Mouse (Mus musculus): ENCODE results near the gene Bcl2l11. TPM values are rescaled to one million over a fixed set of nuclear protein-coding genes. Genes with fewer than 3 reads are reported as not detected.

Gene Bcl2l11
- polyA plus RNA-seq, 1 experiment from 2014 or later = 36.8 TPM

DNA sequence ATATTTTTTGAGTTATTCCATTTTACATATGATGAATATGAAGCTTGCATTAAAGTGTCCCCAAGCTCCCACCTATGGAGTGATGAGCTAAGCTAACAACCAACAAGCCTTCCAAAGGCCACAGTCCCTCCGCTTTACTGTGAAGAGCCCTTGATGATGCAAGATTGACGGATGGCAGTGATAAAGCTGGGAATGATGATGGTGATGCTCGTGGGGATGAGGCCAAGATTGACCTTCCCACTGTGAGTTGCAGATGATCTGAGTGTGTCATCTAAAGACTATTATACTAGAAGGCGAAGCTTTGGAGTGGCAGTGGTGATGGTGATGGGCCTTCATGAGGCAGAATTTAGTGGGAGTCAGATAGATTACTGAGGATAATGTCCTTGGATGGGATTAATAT lies 56.9 kb downstream of the Bcl2l11 start:
- Histone ChIP-seq H3K27ac (no peak overlapping the region), H3K79me2 (ENCODE audit: inconsistent target) (no peaks in the 10 kb centered on the region), H3K4me3 (ENCODE audit: inconsistent target) (no peak overlapping the region), H3K36me3 (ENCODE audit: inconsistent target) (no peaks in the 10 kb centered on the region)
- 98% methylated on average over 4 of the region's 4 CpGs for WGBS (ENCODE audit: missing documents)

GRCm38 (mm10) chr2:128183762-128184161 lies 57.9 kb downstream of the Bcl2l11 start:
- no CpG with 5 or more reads among the region's 4 CpGs for WGBS (ENCODE audit: missing documents)
- Histone ChIP-seq H3K27ac (no peak overlapping the region), H3K4me3 (ENCODE audit: inconsistent target) (no peak overlapping the region), H3K36me3 (ENCODE audit: inconsistent target) (no peaks in the 10 kb centered on the region), H3K79me2 (ENCODE audit: inconsistent target) (no peaks in the 10 kb centered on the region)

- Histone ChIP-seq H3K36me3 (ENCODE audit: inconsistent target) (no peaks in the 10 kb centered on the region), H3K27ac (no peak overlapping the region), H3K4me3 (ENCODE audit: inconsistent target) (no peak overlapping the region), H3K79me2 (ENCODE audit: inconsistent target) (no peaks in the 10 kb centered on the region)
- WGBS (ENCODE audit: missing documents) = 54% methylated on average over 4 of the region's 4 CpGs
Measured at GRCm38 (mm10) chr2:128185942-128186341, 60.1 kb downstream of the Bcl2l11 start.

DNA sequence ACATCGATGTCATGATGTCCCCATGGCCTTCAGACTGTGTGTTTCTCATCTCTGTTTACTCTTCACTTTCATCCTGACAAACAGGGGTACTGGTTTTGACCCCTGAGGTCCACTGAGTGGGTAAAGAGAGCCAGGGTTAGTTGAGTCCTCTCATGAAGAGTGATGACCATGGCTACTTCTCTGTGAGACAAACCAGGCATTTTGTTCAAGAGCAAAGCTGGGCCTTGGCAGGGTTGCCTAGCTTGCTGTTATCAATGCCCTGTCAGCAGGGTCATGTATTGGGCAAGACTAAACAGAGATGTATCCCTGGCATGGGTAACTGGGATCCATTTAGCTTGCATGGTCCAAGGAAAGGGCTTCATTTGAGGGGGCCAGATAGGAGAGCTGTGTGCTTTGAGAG lies 61.4 kb downstream of the Bcl2l11 start:
- Histone ChIP-seq H3K79me2 (ENCODE audit: inconsistent target) (no peaks in the 10 kb centered on the region), H3K27ac (no peak overlapping the region), H3K36me3 (ENCODE audit: inconsistent target) (no peaks in the 10 kb centered on the region), H3K4me3 (ENCODE audit: inconsistent target) (no peak overlapping the region)
- WGBS (ENCODE audit: missing documents) = 100% methylated on average over 1 of the region's 1 CpGs

DNA sequence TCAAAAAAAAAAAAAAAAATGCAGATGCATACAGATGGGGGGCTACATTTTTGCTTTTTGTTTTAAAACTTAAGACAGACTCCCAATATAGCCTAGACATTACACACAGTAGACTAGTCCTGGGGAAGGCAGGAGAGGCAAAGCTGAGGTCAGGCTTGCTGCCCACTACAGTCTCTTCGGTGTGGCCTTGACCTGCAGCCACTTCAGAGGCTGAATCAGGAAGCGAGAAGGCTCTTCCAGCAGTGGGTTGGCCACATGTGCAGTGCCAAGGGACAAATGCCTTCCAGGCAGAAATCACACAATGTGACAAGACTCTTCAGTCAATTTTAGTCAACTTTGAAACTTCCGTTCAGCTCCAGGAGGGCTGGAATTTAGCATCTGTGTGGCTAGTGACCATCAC lies 62.6 kb downstream of the Bcl2l11 start:
- Histone ChIP-seq H3K36me3 (ENCODE audit: inconsistent target) (no peaks in the 10 kb centered on the region), H3K27ac (no peak overlapping the region), H3K79me2 (ENCODE audit: inconsistent target) (no peaks in the 10 kb centered on the region), H3K4me3 (ENCODE audit: inconsistent target) (no peak overlapping the region)
- WGBS (ENCODE audit: missing documents) = 93% methylated on average over 3 of the region's 3 CpGs

DNA sequence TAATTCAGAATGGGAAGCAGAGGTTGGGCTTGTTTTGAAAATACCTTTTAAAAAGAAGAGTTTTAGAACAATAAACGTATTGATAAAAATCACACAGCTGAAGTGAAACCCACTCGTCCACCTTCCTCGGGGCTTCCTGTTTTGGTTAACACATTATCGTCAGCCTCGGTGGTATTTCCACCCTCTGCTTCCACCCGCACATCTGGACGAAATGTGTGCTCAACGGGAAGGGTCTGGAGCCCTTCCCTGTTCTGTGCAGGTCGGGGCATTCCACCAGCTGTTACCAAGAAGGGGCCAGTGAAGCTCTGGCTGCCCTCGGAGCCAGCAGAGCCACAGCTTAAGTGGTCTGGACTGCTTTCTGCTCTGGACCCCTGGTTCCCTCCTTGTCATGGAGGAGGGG lies 63.9 kb downstream of the Bcl2l11 start:
- no peak overlapping the region for H3K4me3 ChIP-seq (ENCODE audit: inconsistent target)
- H3K36me3 ChIP-seq (ENCODE audit: inconsistent target) = no peaks in the 10 kb centered on the region
- no peak overlapping the region for H3K27ac ChIP-seq
- 21% methylated on average over 10 of the region's 10 CpGs for WGBS (ENCODE audit: missing documents)
- H3K79me2 ChIP-seq (ENCODE audit: inconsistent target) = no peaks in the 10 kb centered on the region

DNA sequence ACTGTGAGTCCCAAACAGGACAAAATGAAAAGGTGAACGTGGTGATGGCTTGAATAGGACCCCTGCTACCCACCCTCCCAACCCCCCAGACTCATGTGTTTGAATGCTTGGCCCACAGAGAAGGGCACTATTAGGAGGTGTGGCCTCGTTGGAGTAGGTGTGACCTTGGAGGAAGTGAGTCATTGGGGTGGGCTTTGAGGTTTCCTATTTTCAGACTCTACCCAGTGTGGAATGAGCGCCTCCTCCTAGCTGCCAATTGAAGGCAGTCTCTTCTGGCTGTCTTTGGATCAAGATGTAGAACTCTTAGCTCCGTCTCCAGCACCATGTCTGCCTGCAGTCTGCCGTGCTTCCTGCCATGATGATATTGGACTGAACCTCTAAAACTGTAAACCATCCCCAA lies 64.4 kb downstream of the Bcl2l11 start:
- no peak overlapping the region for H3K4me3 ChIP-seq (ENCODE audit: inconsistent target)
- no peak overlapping the region for H3K27ac ChIP-seq
- WGBS (ENCODE audit: missing documents) = 17% methylated on average over 4 of the region's 5 CpGs
- H3K79me2 ChIP-seq (ENCODE audit: inconsistent target) = no peaks in the 10 kb centered on the region
- no peaks in the 10 kb centered on the region for H3K36me3 ChIP-seq (ENCODE audit: inconsistent target)

- no peaks in the 10 kb centered on the region for H3K79me2 ChIP-seq (ENCODE audit: inconsistent target)
- 65% methylated on average over 4 of the region's 4 CpGs for WGBS (ENCODE audit: missing documents)
Measured at GRCm38 (mm10) chr2:128193411-128193810, 67.6 kb downstream of the Bcl2l11 start.

GRCm38 (mm10) chr2:128197379-128197778 lies 71.5 kb downstream of the Bcl2l11 start:
- 94% methylated on average over 2 of the region's 3 CpGs for WGBS (ENCODE audit: missing documents)
- Histone ChIP-seq H3K79me2 (ENCODE audit: inconsistent target) (no peaks in the 10 kb centered on the region), H3K27ac (no peak overlapping the region), H3K36me3 (ENCODE audit: inconsistent target) (no peaks in the 10 kb centered on the region), H3K4me3 (ENCODE audit: inconsistent target) (no peak overlapping the region)

More at GRCm38 (mm10) chr2:128193411-128193810, 67.6 kb downstream of the Bcl2l11 start:
- no peak overlapping the region for H3K4me3 ChIP-seq (ENCODE audit: inconsistent target)
- H3K36me3 ChIP-seq (ENCODE audit: inconsistent target) = no peaks in the 10 kb centered on the region
- H3K27ac ChIP-seq = no peak overlapping the region

DNA sequence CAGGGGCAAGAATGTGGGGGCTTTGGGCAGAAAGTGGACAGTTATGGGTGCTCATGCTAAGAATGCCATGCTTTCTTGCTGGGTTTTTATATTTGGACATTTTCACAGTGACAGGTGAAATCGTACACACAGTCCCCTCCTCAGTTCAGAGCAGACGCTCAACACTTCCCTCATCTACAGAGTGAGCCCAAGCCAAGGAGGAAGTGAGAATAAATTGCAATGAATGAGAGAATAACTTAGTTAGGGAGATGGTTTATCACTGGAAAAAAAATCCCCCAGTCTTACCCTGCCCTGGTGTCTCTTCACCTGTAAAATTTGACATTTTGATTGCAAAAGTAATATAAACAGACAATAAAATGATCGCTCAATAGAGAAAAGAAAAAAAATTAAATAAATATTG lies 77.3 kb downstream of the Bcl2l11 start:
- Histone ChIP-seq H3K36me3 (ENCODE audit: inconsistent target) (no peaks in the 10 kb centered on the region), H3K4me3 (ENCODE audit: inconsistent target) (no peak overlapping the region), H3K27ac (no peak overlapping the region), H3K79me2 (ENCODE audit: inconsistent target) (no peaks in the 10 kb centered on the region)
- 0% methylated on average over 2 of the region's 3 CpGs for WGBS (ENCODE audit: missing documents)

- 5% methylated on average over 6 of the region's 6 CpGs for WGBS (ENCODE audit: missing documents)
- Histone ChIP-seq H3K4me3 (ENCODE audit: inconsistent target) (no peak overlapping the region), H3K79me2 (ENCODE audit: inconsistent target) (no peaks in the 10 kb centered on the region), H3K36me3 (ENCODE audit: inconsistent target) (no peaks in the 10 kb centered on the region), H3K27ac (no peak overlapping the region)
Measured at GRCm38 (mm10) chr2:128203749-128204405, 78.0 kb downstream of the Bcl2l11 start.

- H3K27ac ChIP-seq = no peak overlapping the region
- H3K4me3 ChIP-seq (ENCODE audit: inconsistent target) = no peak overlapping the region
- no peaks in the 10 kb centered on the region for H3K36me3 ChIP-seq (ENCODE audit: inconsistent target)
- no peaks in the 10 kb centered on the region for H3K79me2 ChIP-seq (ENCODE audit: inconsistent target)
- WGBS (ENCODE audit: missing documents) = 100% methylated on average over 1 of the region's 1 CpGs
Measured at GRCm38 (mm10) chr2:128208541-128208940, 82.7 kb downstream of the Bcl2l11 start.

GRCm38 (mm10) chr2:128209841-128210329 lies 84.0 kb downstream of the Bcl2l11 start:
- WGBS (ENCODE audit: missing documents) = 100% methylated on average over 2 of the region's 2 CpGs
- Histone ChIP-seq H3K79me2 (ENCODE audit: inconsistent target) (no peaks in the 10 kb centered on the region), H3K27ac (no peak overlapping the region), H3K4me3 (ENCODE audit: inconsistent target) (no peak overlapping the region), H3K36me3 (ENCODE audit: inconsistent target) (no peaks in the 10 kb centered on the region)

DNA sequence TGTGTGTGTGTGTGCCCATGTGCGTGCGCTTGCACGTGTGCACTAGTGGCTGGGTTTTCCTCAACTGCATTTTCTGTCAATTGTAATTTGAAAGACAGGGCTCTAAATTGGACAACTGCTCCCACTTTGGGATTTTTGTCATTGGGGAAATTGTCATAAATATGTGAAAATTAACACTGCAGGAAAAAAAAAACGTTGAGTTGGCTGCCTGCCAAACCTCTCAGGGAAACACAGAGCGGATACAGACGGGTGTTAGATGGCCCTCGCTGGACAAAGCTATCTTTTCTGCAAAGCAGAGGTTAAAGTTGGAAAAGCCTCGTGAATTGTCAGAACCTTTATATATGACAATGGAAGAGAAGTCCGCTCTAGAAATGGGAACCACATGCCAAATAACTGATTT lies 84.5 kb downstream of the Bcl2l11 start:
- Histone ChIP-seq H3K27ac (no peak overlapping the region), H3K36me3 (ENCODE audit: inconsistent target) (no peaks in the 10 kb centered on the region), H3K79me2 (ENCODE audit: inconsistent target) (no peaks in the 10 kb centered on the region), H3K4me3 (ENCODE audit: inconsistent target) (no peak overlapping the region)
- WGBS (ENCODE audit: missing documents) = 43% methylated on average over 9 of the region's 9 CpGs

DNA sequence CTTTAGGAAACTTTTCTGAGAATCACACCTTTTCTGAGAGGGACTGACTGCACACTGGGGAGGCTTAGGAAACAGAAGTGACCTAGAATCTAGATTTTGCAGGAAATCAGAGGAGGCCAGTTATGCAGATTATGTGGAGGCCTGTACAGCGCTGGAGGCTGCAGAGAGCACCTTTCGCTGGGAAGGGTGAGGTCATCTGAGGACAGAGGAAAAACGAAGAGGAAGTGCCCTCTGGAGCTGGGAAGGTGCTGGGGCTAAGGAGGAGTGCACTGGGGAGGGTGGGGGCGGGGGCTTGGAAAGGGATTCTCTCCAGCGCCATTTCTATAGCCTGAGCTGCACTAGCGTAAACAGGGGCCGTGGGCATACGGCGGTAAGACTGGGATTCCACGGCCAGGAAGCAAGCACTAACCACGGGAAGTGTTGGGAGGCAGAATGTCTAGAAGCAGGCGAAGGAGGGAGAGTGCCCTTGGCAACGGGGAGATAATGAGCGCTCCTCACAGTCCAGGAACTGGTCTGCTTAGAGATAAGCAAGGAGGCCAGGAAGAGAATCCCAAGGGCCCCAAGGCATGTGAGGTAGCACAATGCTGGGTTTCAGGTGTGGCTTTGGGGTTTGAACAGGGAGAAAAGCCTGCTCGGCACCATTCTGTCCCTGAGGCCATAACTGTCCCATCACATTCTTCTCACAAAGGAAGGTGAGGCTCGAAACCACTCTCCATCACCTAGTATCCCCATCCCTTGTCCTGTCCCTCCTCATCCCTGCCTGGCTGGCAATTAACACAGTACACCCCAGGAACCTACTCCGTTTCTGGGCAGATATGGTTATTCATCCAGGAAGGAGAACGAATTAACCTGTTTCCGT lies 85.4 kb downstream of the Bcl2l11 start:
- 42% methylated on average over 19 of the region's 19 CpGs for WGBS (ENCODE audit: missing documents)
- no peaks in the 10 kb centered on the region for H3K79me2 ChIP-seq (ENCODE audit: inconsistent target)
- no peak overlapping the region for H3K27ac ChIP-seq
- no peak overlapping the region for H3K4me3 ChIP-seq (ENCODE audit: inconsistent target)
- H3K36me3 ChIP-seq (ENCODE audit: inconsistent target) = no peaks in the 10 kb centered on the region
